Mouse (Mus musculus): Measurements from ENCODE around the gene Mmp11. TPM values are rescaled to one million over a fixed set of nuclear protein-coding genes. Genes with fewer than 3 reads are reported as not detected.

Mmp11 gene
- total and polyA plus RNA-seq, 3 experiments, result 4.7 to 15.6 (median 5.4) TPM

- 85% methylated on average over 7 of the region's 7 CpGs for WGBS
- intact Hi-C loops (cut with DNase I), result no loop called here
- no peak for TF ChIP-seq POLR2A (IDR thresholded peaks at IDR 0.05; ENCODE audit: insufficient read depth, low read depth, low read length)
- TF ChIP-seq EP300 (IDR thresholded peaks at IDR 0.05; ENCODE audit: insufficient read depth, low read depth, low read length), result no peak
- TF ChIP-seq CTCF (IDR thresholded peaks at IDR 0.05), result no peak
- no peak overlapping the region for H3K27ac ChIP-seq
- H3K79me2 ChIP-seq (replicated peaks; ENCODE audit: control insufficient read depth, insufficient read depth, low read length), result no peaks in the 10 kb centered on the region
- no peaks in the 10 kb centered on the region for H3K36me3 ChIP-seq (ENCODE audit: control insufficient read depth, insufficient read depth, low read length)
- H3K27me3 ChIP-seq (ENCODE audit: control insufficient read depth, insufficient read depth, low read length), result no peaks in the 10 kb centered on the region
- peak in 1 of 2 experiments; percentile 11 for DNase-seq
- no peak overlapping the region for H3K9ac ChIP-seq (ENCODE audit: low read depth, low read length)
- peaks cover 2% of the 10 kb centered on the region; the same call in 1 of the 2 replicates for H3K4me1 ChIP-seq (ENCODE audit: control insufficient read depth, insufficient read depth, low read length)
- H3K4me3 ChIP-seq, result no peak overlapping the region
Measured at GRCm38 (mm10) chr10:75945896-75946295, 9.6 kb upstream of the Mmp11 start.

- 93% methylated on average over 7 of the region's 7 CpGs for WGBS
- no peak overlapping the region for H3K27ac ChIP-seq
- H3K27me3 ChIP-seq (ENCODE audit: control insufficient read depth, insufficient read depth, low read length), result no peaks in the 10 kb centered on the region
- H3K9ac ChIP-seq (ENCODE audit: low read depth, low read length), result no peak overlapping the region
- peaks cover 2% of the 10 kb centered on the region; the same call in 1 of the 2 replicates for H3K4me1 ChIP-seq (ENCODE audit: control insufficient read depth, insufficient read depth, low read length)
- peak in 1 of 2 experiments; percentile 11 for DNase-seq
- H3K79me2 ChIP-seq (replicated peaks; ENCODE audit: control insufficient read depth, insufficient read depth, low read length), result no peaks in the 10 kb centered on the region
- no peak overlapping the region for H3K4me3 ChIP-seq
- intact Hi-C loops (cut with DNase I), result no loop called here
- H3K36me3 ChIP-seq (ENCODE audit: control insufficient read depth, insufficient read depth, low read length), result no peaks in the 10 kb centered on the region
- TF ChIP-seq EP300 (IDR thresholded peaks at IDR 0.05; ENCODE audit: insufficient read depth, low read depth, low read length) (no peak), POLR2A (IDR thresholded peaks at IDR 0.05; ENCODE audit: insufficient read depth, low read depth, low read length) (no peak), CTCF (IDR thresholded peaks at IDR 0.05) (no peak)
Measured at GRCm38 (mm10) chr10:75945213-75945612, 8.9 kb upstream of the Mmp11 start.

DNA sequence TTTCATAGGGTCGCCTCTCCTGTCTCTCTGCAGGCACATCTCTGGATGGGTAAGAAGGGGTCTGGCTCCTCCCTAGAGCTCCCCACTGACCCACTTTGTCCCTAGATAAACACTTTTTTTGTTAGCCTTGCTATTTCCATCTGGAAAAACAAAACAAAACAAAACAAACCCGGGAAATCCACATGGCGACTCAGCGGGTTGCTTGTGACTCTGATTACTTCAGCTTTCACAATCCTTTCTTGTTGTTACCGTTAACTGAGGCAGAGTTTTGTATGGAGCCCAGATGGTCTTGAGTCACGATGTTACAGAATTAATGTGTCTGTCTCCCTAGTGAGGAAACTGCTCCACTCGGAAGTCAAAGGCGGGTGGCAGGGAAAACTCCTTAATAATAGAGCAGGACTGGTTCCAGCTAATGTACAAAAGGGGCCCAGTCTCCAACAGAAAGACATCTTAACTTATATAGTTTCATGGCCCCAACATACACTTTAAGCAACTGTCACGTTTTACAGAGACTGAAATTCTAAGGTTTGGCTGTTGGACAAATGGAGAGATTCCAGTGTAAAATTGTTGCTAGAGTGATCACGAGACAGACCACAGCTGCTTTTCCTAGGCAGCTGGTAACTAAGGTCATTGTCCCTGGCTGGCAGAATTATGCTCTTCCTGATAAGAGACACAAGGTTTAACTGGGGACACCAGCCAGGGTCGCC lies 7.9 kb upstream of the Mmp11 start:
- peaks cover 2% of the 10 kb centered on the region; the same call in 1 of the 2 replicates for H3K4me1 ChIP-seq (ENCODE audit: control insufficient read depth, insufficient read depth, low read length)
- DNase-seq, result peak; percentile 30 to 34
- H3K27me3 ChIP-seq (ENCODE audit: control insufficient read depth, insufficient read depth, low read length), result no peaks in the 10 kb centered on the region
- no peak overlapping the region for H3K4me3 ChIP-seq
- H3K36me3 ChIP-seq (ENCODE audit: control insufficient read depth, insufficient read depth, low read length), result no peaks in the 10 kb centered on the region
- intact Hi-C loops (cut with DNase I), result no loop called here
- H3K79me2 ChIP-seq (replicated peaks; ENCODE audit: control insufficient read depth, insufficient read depth, low read length), result no peaks in the 10 kb centered on the region
- TF ChIP-seq EP300 (IDR thresholded peaks at IDR 0.05; ENCODE audit: insufficient read depth, low read depth, low read length) (no peak), CTCF (IDR thresholded peaks at IDR 0.05) (no peak), POLR2A (IDR thresholded peaks at IDR 0.05; ENCODE audit: insufficient read depth, low read depth, low read length) (no peak)
- peak overlapping the region; percentile 32 for H3K27ac ChIP-seq
- 16% methylated on average over 11 of the region's 11 CpGs for WGBS
- H3K9ac ChIP-seq (ENCODE audit: low read depth, low read length), result no peak overlapping the region

GRCm38 (mm10) chr10:75942736-75943477 lies 6.6 kb upstream of the Mmp11 start, which contains the start of gene Vpreb3:
TSS of gene Vpreb3 (plus strand) at chr10:75943057.
- no peaks in the 10 kb centered on the region for H3K36me3 ChIP-seq (ENCODE audit: control insufficient read depth, insufficient read depth, low read length)
- intact Hi-C loops (cut with DNase I), result no loop called here
- peak in 1 of 2 experiments; percentile 10 for DNase-seq
- TF ChIP-seq POLR2A (IDR thresholded peaks at IDR 0.05; ENCODE audit: insufficient read depth, low read depth, low read length) (no peak), EP300 (IDR thresholded peaks at IDR 0.05; ENCODE audit: insufficient read depth, low read depth, low read length) (no peak), CTCF (IDR thresholded peaks at IDR 0.05) (no peak)
- H3K27me3 ChIP-seq (ENCODE audit: control insufficient read depth, insufficient read depth, low read length), result no peaks in the 10 kb centered on the region
- H3K4me3 ChIP-seq, result no peak within 1 kb of the TSS
- H3K4me1 ChIP-seq (ENCODE audit: control insufficient read depth, insufficient read depth, low read length), result peaks cover 4% of the 10 kb centered on the region
- H3K27ac ChIP-seq, result peak within 1 kb of the TSS; percentile 32
- no peak within 1 kb of the TSS for H3K9ac ChIP-seq (ENCODE audit: low read depth, low read length)
- WGBS, result 78% methylated on average over 15 of the region's 15 CpGs
- no peaks in the 10 kb centered on the region for H3K79me2 ChIP-seq (replicated peaks; ENCODE audit: control insufficient read depth, insufficient read depth, low read length)

GRCm38 (mm10) chr10:75941042-75941824 lies 4.9 kb upstream of the Mmp11 start:
- H3K27me3 ChIP-seq (ENCODE audit: control insufficient read depth, insufficient read depth, low read length), result no peaks in the 10 kb centered on the region
- H3K9ac ChIP-seq (ENCODE audit: low read depth, low read length), result no peak overlapping the region
- no peaks in the 10 kb centered on the region for H3K36me3 ChIP-seq (ENCODE audit: control insufficient read depth, insufficient read depth, low read length)
- TF ChIP-seq EP300 (IDR thresholded peaks at IDR 0.05; ENCODE audit: insufficient read depth, low read depth, low read length) (no peak), CTCF (IDR thresholded peaks at IDR 0.05) (no peak), POLR2A (IDR thresholded peaks at IDR 0.05; ENCODE audit: insufficient read depth, low read depth, low read length) (no peak)
- intact Hi-C loops (cut with DNase I), result no loop called here
- no peak overlapping the region for H3K27ac ChIP-seq
- 79% methylated on average over 9 of the region's 9 CpGs for WGBS
- peak in 1 of 2 experiments; percentile 7 for DNase-seq
- no peak overlapping the region for H3K4me3 ChIP-seq
- H3K4me1 ChIP-seq (ENCODE audit: control insufficient read depth, insufficient read depth, low read length), result peaks cover 4% of the 10 kb centered on the region
- H3K79me2 ChIP-seq (replicated peaks; ENCODE audit: control insufficient read depth, insufficient read depth, low read length), result no peaks in the 10 kb centered on the region

All from heart, adult 2 months (tissue).